Mouse (Mus musculus) CD4-positive, CD25-positive, alpha-beta regulatory T cell, adult 4 months (primary cell): ENCODE measurements around the gene Rbm20. TPM values are rescaled to one million over a fixed set of nuclear protein-coding genes. Genes with fewer than 3 reads are reported as not detected.

ENCODE experiments used
- ATAC-seq: one replicate; pipeline ENCODE4 v1.8.0; 2017
- polyA plus RNA-seq, 2 experiments: library from polyadenylated mRNA; unstranded; fragments of 100-300 nt; shearing (Covaris generic); gene quantifications; one replicate each; pipeline ENCODE4 v1.2.1; 2017

Gene Rbm20
- polyA plus RNA-seq, 2 experiments from 2014 or later, result 0.17 to 0.32 TPM

GRCm38 (mm10) chr19:53816242-53816641, 139.1 kb downstream of the Rbm20 start:
- no peak for ATAC-seq

DNA sequence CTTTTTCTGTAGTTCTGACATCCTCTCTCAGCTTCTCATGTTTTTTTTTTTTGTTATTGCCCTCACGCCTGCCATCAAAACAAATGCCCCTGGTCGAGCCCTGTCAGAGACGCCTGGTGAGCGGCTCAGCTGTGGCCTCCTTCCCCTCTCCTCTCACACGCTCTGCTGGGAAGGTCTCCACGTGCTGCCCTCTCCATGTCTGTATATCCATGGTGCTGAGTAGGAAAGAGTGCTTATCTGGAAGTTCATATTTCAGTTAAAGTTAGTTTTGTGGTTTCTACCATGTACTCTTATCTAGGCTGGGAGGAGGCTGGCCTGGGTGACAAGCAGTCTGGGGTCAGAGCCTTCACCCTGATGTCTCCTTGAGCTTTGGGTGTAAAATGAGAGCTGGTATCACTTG, 142.2 kb downstream of the Rbm20 start:
- ATAC-seq, result no peak

GRCm38 (mm10) chr19:53821241-53822120, 144.4 kb downstream of the Rbm20 start:
- no peak for ATAC-seq

DNA sequence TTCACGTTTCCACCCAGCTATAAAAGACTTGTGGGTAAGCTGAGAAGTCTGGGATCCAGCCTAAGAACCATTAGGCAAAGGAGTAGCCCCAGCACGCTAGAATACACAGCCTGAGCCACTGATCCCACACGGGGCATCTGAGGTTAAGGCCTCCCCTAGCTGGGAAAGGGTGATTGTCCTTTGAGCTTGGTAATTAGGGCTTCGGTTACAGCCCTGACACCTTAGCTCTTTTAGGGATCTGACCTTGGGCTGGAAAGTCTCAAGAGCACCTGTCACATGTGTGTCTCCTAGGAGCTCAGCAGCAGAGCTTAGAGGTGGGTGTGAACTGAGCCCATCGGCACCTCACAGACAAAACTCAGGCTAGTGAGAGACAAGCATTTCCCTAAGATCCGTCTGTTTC, 146.7 kb downstream of the Rbm20 start:
- ATAC-seq, result no peak

GRCm38 (mm10) chr19:53824872-53825680, 148.0 kb downstream of the Rbm20 start:
- peak; percentile 94 for ATAC-seq

DNA sequence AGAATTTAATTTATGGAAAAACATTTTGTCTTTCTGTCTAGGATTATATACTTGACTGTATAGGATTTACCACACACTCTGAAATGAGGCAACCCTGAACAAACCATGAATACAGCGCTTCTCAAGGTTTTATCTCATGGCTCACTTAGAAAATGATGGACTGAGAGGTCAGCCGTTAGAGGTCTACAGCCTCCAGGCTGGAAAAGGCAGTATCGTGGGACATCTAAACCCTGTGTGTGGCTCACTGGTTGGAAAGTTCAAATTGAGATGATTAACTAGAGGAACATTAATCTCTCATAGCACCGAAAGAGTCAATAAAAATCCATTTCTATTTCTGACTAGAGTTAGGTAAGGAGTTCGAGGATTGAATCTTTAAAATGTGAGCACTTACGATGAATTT, 152.9 kb downstream of the Rbm20 start:
- no peak for ATAC-seq

GRCm38 (mm10) chr19:53830407-53831163, 153.5 kb downstream of the Rbm20 start:
- ATAC-seq, result no peak

- no peak for ATAC-seq
These were observed 154.0 kb downstream of the Rbm20 start for GRCm38 (mm10) chr19:53831164-53831448.

GRCm38 (mm10) chr19:53832512-53832911, 155.4 kb downstream of the Rbm20 start:
- no peak for ATAC-seq

DNA sequence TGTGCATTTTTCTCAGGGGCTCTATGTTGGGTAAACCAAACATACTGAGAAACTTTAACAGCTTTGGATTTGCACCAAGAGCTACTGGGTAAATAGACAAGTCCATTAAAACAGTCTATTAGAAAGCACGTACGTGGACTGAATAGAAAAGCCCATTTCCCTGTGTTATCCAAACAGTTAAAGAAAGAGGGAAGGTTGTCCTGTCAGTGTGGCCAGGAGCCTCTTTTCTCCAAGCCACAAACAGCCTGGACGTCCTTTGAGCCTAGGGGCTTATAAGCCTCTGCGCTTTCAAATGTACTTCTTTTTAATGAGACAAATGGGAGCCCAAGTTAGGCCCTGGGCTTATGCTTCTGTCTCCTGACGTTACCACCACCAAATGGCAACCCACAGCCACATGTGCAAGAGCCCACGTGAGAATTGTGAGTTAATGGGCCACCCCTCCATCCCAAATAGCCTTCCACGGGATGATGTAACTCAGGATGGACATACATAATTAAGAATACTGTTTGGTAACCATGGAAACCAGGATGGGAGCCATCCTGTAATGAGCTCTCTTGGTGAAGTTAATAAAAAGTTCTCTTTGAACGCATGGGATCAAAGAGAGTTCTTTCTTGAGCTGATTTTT, 156.8 kb downstream of the Rbm20 start:
- no peak for ATAC-seq

- no peak for ATAC-seq
These were observed 159.7 kb downstream of the Rbm20 start for GRCm38 (mm10) chr19:53836569-53837454.

DNA sequence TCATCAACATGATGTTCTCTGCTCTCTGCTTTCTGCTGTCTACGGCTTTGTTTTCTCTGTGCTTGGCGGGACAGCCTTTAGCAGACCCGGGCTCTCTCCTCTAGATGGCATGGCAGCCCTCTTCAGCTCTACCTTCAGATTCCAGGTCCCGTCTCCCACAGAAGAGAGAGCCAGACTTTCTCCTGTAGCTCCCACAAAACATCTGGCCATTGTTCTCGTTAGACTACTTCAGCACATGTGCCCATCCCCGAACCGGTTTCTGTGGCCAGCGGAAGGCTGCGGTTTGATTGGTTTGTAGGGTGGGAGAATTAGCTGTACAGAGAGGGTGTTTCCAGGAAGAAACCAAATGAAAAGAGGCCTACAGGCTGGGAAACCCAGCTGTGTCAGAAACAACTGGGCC, 161.7 kb downstream of the Rbm20 start:
- ATAC-seq, result peak; percentile 50

GRCm38 (mm10) chr19:53839837-53840236, 162.7 kb downstream of the Rbm20 start:
- no peak for ATAC-seq

GRCm38 (mm10) chr19:53841915-53842314, 164.8 kb downstream of the Rbm20 start:
- peak; percentile 87 for ATAC-seq

DNA sequence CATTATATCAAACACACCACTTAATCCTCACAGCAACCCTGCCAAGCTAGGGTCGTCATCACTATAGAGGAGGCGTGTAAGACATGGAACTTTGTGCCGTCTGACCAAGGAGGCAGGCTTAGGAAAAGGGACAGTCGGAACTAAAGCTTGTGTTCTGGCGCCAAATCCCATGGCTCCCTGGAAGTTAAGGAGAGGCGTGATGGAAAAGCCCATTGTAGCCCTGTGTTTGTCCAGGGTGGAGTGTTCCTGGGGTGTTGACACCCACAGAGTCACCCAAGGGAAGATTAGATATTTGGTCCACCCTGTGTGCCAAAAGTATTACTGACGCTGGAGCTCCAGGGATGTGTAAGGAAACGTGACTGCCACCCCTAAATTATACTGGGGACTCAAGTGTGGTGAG, 166.9 kb downstream of the Rbm20 start:
- no peak for ATAC-seq

- ATAC-seq, result no peak
These were observed 171.3 kb downstream of the Rbm20 start for GRCm38 (mm10) chr19:53848272-53848995.

- no peak for ATAC-seq
These were observed 173.2 kb downstream of the Rbm20 start for GRCm38 (mm10) chr19:53850166-53850922.

GRCm38 (mm10) chr19:53851352-53851751, 174.2 kb downstream of the Rbm20 start:
- ATAC-seq, result no peak

DNA sequence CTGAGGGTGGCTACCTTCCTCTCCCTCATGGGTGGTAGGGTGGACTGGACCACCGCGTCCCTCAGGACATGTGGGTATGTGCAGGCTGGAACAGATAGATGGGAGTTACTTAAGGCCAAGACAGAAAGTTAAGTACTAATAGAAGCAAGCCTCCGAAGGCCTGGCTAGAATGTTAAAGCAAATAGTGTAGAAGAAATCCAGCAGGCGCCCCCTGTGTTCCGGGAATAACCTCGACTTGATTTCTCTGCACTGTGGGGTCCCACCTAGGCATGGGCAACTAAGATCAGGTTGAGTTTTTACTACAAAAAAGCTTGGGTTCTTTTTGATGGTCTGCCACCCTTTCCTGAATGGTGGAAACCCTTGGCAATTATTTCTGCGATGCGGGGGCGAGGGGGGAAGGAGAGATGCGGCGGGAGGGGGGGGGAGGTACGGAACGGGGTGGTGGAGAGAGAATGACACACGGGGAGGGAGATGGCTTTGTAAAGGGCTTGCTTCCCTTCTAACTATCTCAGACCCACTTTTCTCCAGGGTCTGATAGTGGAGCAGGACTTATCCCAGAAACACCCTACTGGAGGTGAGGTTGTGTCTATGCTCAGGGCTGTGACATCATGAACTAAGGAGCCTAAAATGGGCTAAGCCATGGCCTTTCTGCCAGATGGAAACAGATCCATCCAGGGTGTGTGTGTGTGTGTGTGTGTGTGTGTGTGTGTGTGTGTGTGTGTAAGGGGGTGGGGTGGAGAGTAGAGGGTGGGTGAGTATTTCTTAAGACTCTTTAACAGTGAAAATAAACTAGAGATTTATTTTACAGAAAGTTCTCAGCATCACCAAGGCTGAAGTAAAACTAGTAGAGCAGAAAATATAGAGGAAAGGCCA, 175.0 kb downstream of the Rbm20 start:
- ATAC-seq, result no peak
